Mouse (Mus musculus) liver, postnatal 0 days (tissue): Measurements from ENCODE around the gene En1. TPM values are rescaled to one million over a fixed set of nuclear protein-coding genes. Genes with fewer than 3 reads are reported as not detected.

ENCODE experiments used
- ATAC-seq: fragments of 200-750 bp; cut with Nextera tagmentation; 2 replicates; pipeline ENCODE4 v1.8.0; 2017; ENCODE audit warnings: mild to moderate bottlenecking, moderate library complexity
- DNase-seq: peaks from one replicate; pipeline ENCODE4 v3.0.0-alpha.2; 2016
- H3K27ac ChIP-seq: fragments of 300-500 bp; sonication (generic); 2 replicates; pipeline ENCODE4 v1.5.1; 2014; ENCODE audit warnings: antibody characterized with exemption, moderate library complexity, mild to moderate bottlenecking, low read depth
- H3K27me3 ChIP-seq: fragments of 300-500 bp; sonication (generic); 2 replicates; pipeline ENCODE4 v1.6.1; 2014; ENCODE audit warnings: low read length, control low read depth, mixed read lengths; ENCODE audit not compliant: insufficient read depth
- H3K36me3 ChIP-seq: fragments of 300-500 bp; sonication (generic); replicated peaks from 2 replicates; pipeline ENCODE4 v1.6.1; 2014; ENCODE audit warnings: mild to moderate bottlenecking, control low read depth, low read length, moderate library complexity, mixed read lengths; ENCODE audit not compliant: insufficient read depth
- H3K4me1 ChIP-seq: fragments of 300-500 bp; sonication (generic); 2 replicates; pipeline ENCODE4 v1.6.1; 2014; ENCODE audit warnings: antibody characterized with exemption, mild to moderate bottlenecking, control low read depth; ENCODE audit not compliant: insufficient read depth
- H3K4me2 ChIP-seq: fragments of 300-500 bp; sonication (generic); 2 replicates; pipeline ENCODE4 v1.6.1; 2014; ENCODE audit warnings: low read depth, mild to moderate bottlenecking, low read length, moderate library complexity, mixed read lengths
- H3K4me3 ChIP-seq: fragments of 300-500 bp; sonication (generic); 2 replicates; pipeline ENCODE4 v1.5.1; 2014; ENCODE audit warnings: low read depth, low read length
- H3K9ac ChIP-seq: fragments of 300-500 bp; sonication (generic); replicated peaks from 2 replicates; pipeline ENCODE4 v1.6.1; 2014; ENCODE audit warnings: mild to moderate bottlenecking, moderate library complexity
- H3K9me3 ChIP-seq: fragments of 300-500 bp; sonication (generic); 2 replicates; pipeline ENCODE4 v1.6.1; 2016; ENCODE audit warnings: mild to moderate bottlenecking, control low read depth, low read length, mixed read lengths
- CTCF ChIP-seq: sonication (generic); IDR thresholded peaks from 2 replicates; pipeline ENCODE4 v1.5.1; 2016; ENCODE audit warnings: antibody characterized with exemption, low read depth
- EP300 ChIP-seq: IDR thresholded peaks from 2 replicates; pipeline ENCODE4 v1.6.1; 2016; ENCODE audit warnings: antibody characterized with exemption, low read depth, mild to moderate bottlenecking
- WGBS: fragments of 180-500 bp; shearing (Covaris S2); extraction: QIAGEN DNeasy Blood & Tissue Kit; methylation state at CpG from one replicate; pipeline ENCODE4 v1.1.7; 2014; ENCODE audit not compliant: insufficient replicate concordance; 5-methylcytosine and 5-hydroxymethylcytosine counted together
- polyA plus RNA-seq: library from polyadenylated mRNA; unstranded; fragments of >200 nt; fragmentation: Nextera tagmentation; extraction: Ambion mirVana; gene quantifications from 2 replicates; pipeline ENCODE4 v1.2.1, GENCODE M21; 2015

Gene En1
- polyA plus RNA-seq, 1 experiment from 2014 or later = not detected

DNA sequence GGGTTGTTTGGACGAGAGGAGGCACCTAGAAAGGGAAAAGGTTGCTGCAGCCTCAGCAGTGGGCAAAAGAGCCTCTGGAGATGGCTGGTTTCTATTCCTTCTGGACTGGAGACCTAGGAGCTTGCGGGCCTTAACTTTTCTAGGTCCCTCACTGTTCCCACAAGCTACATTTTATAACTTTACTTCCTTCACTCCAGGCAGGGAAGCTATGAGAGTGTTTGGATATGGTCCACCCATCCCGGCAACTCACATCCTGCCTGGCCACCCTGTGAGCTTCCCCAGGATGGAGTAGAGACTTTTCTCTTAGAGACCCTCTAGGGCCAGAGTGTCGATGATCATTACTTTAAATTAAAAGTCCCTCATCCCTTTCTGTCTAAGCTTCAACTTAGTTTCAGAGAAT is 13.3 kb downstream of the En1 start:
- WGBS = 2% methylated on average over 4 of the region's 4 CpGs
- no peak overlapping the region for H3K4me3 ChIP-seq
- peaks cover 63% of the 10 kb centered on the region for H3K27me3 ChIP-seq
- no peaks in the 10 kb centered on the region for H3K4me1 ChIP-seq
- no peaks in the 10 kb centered on the region for H3K9me3 ChIP-seq
- DNase-seq (no peak), ATAC-seq (no peak)
- H3K4me2 ChIP-seq = no peak overlapping the region
- TF ChIP-seq CTCF = no peak
- TF ChIP-seq EP300 = no peak
- no peaks in the 10 kb centered on the region for H3K36me3 ChIP-seq
- H3K27ac ChIP-seq = no peak overlapping the region
- no peak overlapping the region for H3K9ac ChIP-seq

DNA sequence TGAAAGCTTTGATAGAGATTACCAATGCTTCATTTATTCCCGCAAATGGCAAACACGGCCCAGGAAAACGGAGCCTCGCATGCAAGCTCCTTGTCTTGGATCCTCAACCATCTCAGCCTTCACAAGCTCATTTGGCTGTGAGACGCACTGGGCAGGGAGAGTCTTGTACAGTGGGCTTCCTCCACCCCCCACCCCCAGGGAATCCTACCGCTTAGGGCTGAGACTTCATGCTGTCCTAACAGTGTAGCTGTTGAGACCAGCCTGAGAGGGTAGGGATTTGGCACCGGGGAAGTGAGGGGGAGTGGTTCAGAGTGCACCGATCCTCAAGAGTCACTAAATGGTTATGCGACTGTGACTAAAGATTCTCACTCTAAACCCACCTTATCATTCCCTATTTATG is 13.7 kb downstream of the En1 start:
- Histone ChIP-seq H3K27me3 (peaks cover 59% of the 10 kb centered on the region), H3K27ac (no peak overlapping the region), H3K4me1 (no peaks in the 10 kb centered on the region), H3K36me3 (no peaks in the 10 kb centered on the region), H3K4me3 (no peak overlapping the region), H3K9me3 (no peaks in the 10 kb centered on the region), H3K9ac (no peak overlapping the region), H3K4me2 (no peak overlapping the region)
- TF ChIP-seq CTCF (no peak), EP300 (no peak)
- no peak for DNase-seq
- ATAC-seq = no peak
- WGBS = 3% methylated on average over 9 of the region's 9 CpGs

DNA sequence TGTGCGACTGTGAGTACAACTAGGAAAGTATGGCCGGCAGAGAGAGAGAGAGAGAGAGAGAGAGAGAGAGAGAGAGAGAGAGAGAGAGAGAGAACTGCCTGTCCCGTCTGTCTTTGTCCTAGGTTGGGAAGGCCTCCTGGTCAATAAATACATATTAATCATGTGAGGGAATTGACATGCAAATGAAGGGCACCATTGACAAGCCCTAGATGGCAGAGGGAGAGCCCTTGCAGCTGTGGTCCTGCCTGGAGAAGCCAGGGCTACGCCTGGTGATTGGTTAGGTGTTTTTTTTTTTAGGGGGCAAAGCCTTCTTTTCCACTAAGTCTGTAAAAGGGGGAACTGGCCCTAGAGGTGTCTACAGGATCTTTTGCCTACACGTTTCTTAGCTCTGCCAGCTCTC is 19.2 kb downstream of the En1 start:
- Histone ChIP-seq H3K4me1 (no peaks in the 10 kb centered on the region), H3K27ac (no peak overlapping the region), H3K36me3 (no peaks in the 10 kb centered on the region), H3K9ac (no peak overlapping the region), H3K4me3 (no peak overlapping the region), H3K27me3 (peaks cover 7% of the 10 kb centered on the region; the same call in 1 of the 2 replicates), H3K4me2 (no peak overlapping the region), H3K9me3 (no peaks in the 10 kb centered on the region)
- WGBS = 30% methylated on average over 5 of the region's 5 CpGs
- ATAC-seq = no peak
- no peak for DNase-seq
- TF ChIP-seq CTCF (no peak), EP300 (no peak)

DNA sequence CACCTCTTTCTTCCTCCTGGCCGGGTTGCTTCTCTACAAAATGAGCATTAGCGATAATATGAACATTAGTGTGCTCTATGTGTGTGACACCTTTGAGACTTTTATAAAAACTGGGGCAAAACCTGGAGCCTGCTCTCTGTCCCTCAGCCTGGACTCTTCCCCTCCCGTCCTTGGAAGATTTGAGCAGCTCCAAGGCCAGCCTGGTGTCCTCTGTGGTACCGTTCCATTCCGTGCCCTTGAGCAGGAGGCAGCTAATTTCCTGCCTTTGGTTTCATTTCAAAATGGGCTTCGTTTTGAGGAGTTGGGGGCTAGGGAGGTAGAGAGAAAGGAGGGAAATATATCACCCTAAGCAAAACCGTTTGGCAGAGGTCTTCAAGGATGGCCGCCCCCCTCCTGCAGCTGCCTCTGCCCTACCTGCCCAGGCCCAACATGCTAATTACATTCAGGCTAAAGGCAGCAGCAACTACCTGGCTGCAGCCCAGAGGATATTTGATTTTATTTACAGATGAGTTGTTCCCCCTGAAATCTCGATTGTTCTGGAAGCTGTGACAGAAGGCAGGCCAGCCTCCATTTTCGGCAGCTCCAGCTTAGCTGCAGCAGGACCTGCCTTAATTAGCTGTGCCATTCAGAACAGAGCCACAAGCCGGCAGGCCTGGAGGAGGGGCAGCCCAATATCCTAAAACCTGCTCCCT is 24.9 kb downstream of the En1 start:
- H3K27me3 ChIP-seq = no peaks in the 10 kb centered on the region
- H3K4me3 ChIP-seq = no peak overlapping the region
- no peak overlapping the region for H3K4me2 ChIP-seq
- H3K9ac ChIP-seq = no peak overlapping the region
- no peaks in the 10 kb centered on the region for H3K4me1 ChIP-seq
- ATAC-seq (no peak), DNase-seq (no peak)
- TF ChIP-seq CTCF = no peak
- no peak for TF ChIP-seq EP300
- H3K9me3 ChIP-seq = no peaks in the 10 kb centered on the region
- no peak overlapping the region for H3K27ac ChIP-seq
- H3K36me3 ChIP-seq = no peaks in the 10 kb centered on the region
- WGBS = 52% methylated on average over 11 of the region's 11 CpGs

DNA sequence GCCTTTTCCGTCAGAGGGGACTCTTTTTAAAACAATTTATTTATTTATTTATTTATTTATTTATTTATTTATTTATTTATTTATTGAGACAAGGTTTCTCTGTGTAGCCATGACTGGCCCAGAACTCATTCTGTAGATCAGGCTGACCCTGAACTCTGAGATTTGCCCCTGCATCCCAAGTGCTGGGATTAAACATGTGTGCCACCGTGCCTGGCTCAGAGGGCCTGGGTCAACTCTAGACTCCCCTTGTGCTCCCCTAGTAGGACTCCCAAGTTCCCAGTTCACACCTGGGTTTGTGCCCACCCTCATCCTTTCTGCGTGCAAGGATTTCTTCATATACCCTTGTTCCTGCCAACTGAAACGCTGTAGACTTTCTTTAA is 25.4 kb downstream of the En1 start:
- H3K9me3 ChIP-seq = no peaks in the 10 kb centered on the region
- no peak for TF ChIP-seq CTCF
- no peak for TF ChIP-seq EP300
- no peak overlapping the region for H3K4me2 ChIP-seq
- no peak for ATAC-seq
- H3K27ac ChIP-seq = no peak overlapping the region
- H3K9ac ChIP-seq = no peak overlapping the region
- no peaks in the 10 kb centered on the region for H3K36me3 ChIP-seq
- no peak for DNase-seq
- no peaks in the 10 kb centered on the region for H3K4me1 ChIP-seq
- H3K27me3 ChIP-seq = no peaks in the 10 kb centered on the region
- 74% methylated on average over 4 of the region's 4 CpGs for WGBS
- H3K4me3 ChIP-seq = no peak overlapping the region

DNA sequence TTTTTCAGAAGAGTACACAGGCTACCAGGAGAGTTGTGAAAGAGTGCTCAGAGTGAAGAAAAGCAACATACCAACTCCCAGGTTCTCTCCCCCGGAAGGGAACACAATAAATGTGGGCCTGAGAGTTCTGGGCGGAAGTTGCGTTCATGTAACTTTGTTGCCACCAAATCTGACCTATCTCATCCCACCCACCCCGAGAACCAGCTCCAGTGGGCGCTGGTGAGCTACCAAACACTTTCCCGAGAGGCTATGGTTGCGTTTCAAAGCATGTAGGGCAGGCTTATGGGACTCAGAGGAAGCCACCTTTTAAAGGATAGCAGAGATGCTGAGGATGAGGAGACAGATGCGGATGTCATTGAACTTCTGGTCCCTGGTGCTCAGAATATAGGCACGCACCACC is 26.6 kb downstream of the En1 start:
- ATAC-seq = no peak
- Histone ChIP-seq H3K27ac (no peak overlapping the region), H3K9ac (no peak overlapping the region), H3K27me3 (no peaks in the 10 kb centered on the region), H3K36me3 (no peaks in the 10 kb centered on the region), H3K9me3 (no peaks in the 10 kb centered on the region), H3K4me2 (no peak overlapping the region), H3K4me1 (no peaks in the 10 kb centered on the region), H3K4me3 (no peak overlapping the region)
- DNase-seq = no peak
- TF ChIP-seq EP300 = no peak
- 0 out of 2 replicates have a peak, but pooled peaks have one; percentile 17 for TF ChIP-seq CTCF
- 47% methylated on average over 9 of the region's 9 CpGs for WGBS
